Mouse (Mus musculus) embryonic fibroblast, embryonic 13.5 days (primary cell): ENCODE measurements around the gene Ash1l. TPM values are rescaled to one million over a fixed set of nuclear protein-coding genes. Genes with fewer than 3 reads are reported as not detected.
"Not testable (repeated sequence)": the region's sequence is repeated elsewhere in the genome, so short reads cannot be mapped to it uniquely, and the experiment has no call there.

Experiments used
- H3K27ac ChIP-seq: 2 replicates; pipeline ENCODE4 v1.5.1; 2012; ENCODE audit warnings: low read length, control low read depth, inconsistent platforms; ENCODE audit not compliant: insufficient read depth
- H3K4me1 ChIP-seq: 2 replicates; pipeline ENCODE4 v1.6.1; 2011; ENCODE audit warnings: low read length; ENCODE audit not compliant: control insufficient read depth, insufficient read depth
- H3K4me3 ChIP-seq: 2 replicates; pipeline ENCODE4 v1.5.1; 2011; ENCODE audit warnings: mild to moderate bottlenecking, control low read depth, low read length; ENCODE audit not compliant: insufficient read depth
- CTCF ChIP-seq: IDR thresholded peaks from 2 replicates; pipeline ENCODE4 v1.5.1; 2011; ENCODE audit warnings: mild to moderate bottlenecking, control low read depth, low read length, moderate library complexity, borderline replicate concordance; ENCODE audit not compliant: insufficient read depth
- POLR2A ChIP-seq: IDR thresholded peaks from 2 replicates; pipeline ENCODE4 v1.6.1; 2011; ENCODE audit warnings: low read depth, mild to moderate bottlenecking, control low read depth, low read length, moderate library complexity
- polyA plus RNA-seq: library from polyadenylated mRNA; stranded (reverse); fragments of >200 nt; gene quantifications from 2 replicates; pipeline ENCODE4 v1.2.4, GENCODE M21; 2011; ENCODE audit warnings: low read depth; ENCODE audit not compliant: missing spikeins, insufficient read length

The Ash1l gene
- polyA plus RNA-seq, 1 experiment: 50.1 TPM

DNA sequence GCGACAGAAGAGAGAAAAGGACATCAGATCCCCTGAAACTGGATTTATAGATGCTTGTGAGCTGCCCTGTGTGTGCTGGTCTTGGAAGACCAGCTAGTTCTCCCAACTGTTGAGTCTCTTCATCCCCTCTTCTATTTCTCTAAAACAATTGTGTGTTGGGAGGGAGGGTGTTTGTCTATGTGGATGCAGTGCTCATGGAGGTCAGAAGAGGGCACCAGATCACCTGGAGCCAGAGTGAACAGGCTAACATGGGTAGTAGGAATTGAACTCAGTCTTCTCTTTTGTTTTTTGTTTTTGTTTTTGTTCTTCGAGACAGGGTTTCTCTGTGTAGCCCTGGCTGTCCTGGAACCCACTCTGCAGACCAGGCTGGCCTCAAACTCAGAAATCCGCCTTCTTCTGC lies 108.4 kb downstream of the Ash1l start:
- Histone ChIP-seq H3K27ac (no peak overlapping the region), H3K4me1 (no peaks in the 10 kb centered on the region), H3K4me3 (no peak overlapping the region)
- peak; percentile 53; the same call in 1 of the 2 replicates for TF ChIP-seq CTCF
- no peak for TF ChIP-seq POLR2A

DNA sequence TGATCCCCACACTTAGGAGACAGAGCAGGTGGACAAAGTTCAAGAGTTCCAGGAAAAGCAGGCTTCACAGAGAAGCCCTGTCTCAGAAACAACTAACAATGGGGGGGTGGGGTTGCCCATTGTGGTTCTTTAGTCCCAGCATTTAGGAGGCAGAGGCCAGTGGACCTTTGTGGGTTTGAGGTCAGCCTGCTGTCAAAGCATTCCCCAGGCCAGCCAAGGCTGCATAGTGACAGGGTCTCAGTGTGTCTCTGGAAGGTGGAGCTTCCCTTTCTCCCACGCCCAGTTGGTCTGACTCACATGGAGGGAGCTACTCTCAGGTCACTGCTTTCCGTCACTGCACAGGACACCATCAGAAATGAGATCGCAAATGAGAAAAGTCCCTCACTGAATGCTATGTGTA lies 111.3 kb downstream of the Ash1l start:
- Histone ChIP-seq H3K27ac (no peak overlapping the region), H3K4me1 (no peaks in the 10 kb centered on the region), H3K4me3 (no peak overlapping the region)
- TF ChIP-seq POLR2A (no peak), CTCF (no peak)

DNA sequence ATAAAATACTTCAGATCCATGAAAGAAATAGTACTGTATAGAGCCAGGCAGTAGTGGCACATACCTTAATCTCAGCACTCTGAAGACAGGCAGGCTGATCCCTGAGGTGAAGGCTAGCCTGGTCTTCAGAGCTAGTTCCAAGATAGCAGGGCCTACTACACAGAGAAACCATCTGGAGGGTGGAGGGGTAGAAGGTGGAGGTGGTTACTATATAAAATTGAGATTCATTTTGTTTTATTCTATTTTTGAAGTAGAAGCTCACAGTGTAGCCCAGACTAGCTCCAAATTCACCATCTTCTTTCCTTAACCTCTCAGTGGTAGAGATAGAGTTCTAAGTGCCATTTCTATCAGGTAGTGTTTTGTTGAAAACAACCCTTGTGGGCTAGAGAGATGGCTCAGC lies 116.8 kb downstream of the Ash1l start:
- H3K4me1 ChIP-seq: no peaks in the 10 kb centered on the region
- TF ChIP-seq POLR2A (no peak), CTCF (no peak)
- no peak overlapping the region for H3K4me3 ChIP-seq
- H3K27ac ChIP-seq: no peak overlapping the region

DNA sequence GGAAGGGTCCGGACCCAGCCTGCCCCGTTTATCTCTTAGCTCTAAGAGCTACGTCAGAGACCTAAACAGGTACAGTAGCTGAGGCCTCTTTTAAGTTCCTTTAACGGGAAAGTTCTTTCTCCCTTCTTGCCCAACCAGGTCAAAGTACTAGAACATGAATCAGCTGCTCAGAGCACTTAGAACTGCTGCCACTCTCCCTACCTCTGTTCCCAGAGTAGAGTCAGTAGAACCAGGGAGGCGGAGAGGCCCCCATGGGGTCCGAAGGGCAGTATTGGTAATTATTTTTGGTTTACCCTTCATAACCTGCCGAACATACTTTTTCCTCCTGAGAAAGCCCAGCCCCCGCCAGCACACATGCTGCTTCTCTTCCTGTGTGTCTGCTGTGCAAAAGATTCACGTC lies 127.0 kb downstream of the Ash1l start:
- no peak overlapping the region for H3K4me3 ChIP-seq
- TF ChIP-seq POLR2A (no peak), CTCF (no peak)
- no peak overlapping the region for H3K27ac ChIP-seq
- H3K4me1 ChIP-seq: no peaks in the 10 kb centered on the region

DNA sequence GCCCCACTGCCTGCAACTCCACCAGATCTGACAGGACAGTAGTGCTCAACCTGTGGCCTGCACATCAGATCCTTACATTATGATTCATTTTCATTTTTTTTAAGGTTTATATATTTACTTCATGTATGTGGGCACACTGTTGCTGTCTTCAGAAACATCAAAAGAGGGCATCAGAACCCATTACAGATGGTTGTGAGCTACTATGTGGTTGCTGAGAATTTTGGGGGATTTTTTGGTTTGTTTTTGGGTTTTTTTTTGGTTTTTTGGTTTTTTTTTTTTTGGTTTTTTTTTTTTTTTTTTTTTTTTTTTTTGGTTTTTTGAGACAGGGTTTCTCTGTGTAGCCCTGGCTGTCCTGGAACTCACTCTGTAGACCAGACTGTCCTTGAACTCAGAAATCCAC lies 131.9 kb downstream of the Ash1l start:
- H3K4me3 ChIP-seq, H3K4me1 ChIP-seq, H3K27ac ChIP-seq: not testable (repeated sequence)

DNA sequence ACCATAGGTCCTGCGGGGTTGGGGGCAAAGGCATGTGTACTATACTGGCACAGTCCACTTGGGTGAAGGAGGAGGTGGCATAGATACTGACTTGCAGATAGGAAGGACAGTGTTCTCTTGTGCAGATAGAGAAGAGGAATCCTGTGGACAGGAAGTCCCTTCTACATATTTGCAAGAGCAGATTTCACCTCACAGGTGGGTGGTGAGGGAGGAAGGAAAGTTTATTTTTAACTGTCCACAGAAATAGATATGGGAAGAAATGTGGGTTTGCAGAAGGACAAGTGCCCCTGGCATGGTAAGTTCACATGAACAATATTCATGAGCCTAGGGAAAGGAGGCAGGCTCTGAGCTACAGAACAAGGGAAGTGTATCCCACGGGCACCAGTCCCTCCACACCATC lies 133.7 kb downstream of the Ash1l start:
- no peak for TF ChIP-seq CTCF
- TF ChIP-seq POLR2A: no peak
- H3K4me3 ChIP-seq: no peak overlapping the region
- H3K4me1 ChIP-seq: no peaks in the 10 kb centered on the region
- H3K27ac ChIP-seq: no peak overlapping the region

DNA sequence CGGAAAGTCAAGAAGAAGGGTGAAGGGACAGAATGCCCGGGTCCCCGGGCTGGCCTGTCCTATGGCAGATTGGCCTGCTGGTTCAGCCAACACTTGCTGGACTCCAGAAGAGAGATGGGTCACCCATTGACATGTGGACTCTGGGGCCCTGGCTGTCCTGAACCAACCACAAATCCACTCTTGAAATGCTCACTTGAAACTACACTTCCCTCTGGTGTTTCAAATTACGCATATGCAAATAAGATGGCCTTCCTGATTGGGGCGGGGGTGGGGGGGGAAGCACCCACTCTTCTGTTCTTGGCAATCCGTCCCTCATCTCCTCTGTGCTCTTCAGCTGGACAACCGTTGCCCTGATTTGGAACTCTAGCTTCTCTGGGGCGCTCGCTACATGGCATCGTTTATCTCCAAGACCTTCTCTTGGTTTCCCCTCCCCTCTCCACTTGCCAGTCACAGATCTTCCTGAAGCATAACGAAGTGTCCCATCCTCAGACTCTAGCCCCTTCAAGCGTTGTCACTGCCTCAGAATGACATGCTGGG lies 134.3 kb downstream of the Ash1l start:
- TF ChIP-seq CTCF: no peak
- TF ChIP-seq POLR2A: no peak
- H3K4me3 ChIP-seq: no peak overlapping the region

DNA sequence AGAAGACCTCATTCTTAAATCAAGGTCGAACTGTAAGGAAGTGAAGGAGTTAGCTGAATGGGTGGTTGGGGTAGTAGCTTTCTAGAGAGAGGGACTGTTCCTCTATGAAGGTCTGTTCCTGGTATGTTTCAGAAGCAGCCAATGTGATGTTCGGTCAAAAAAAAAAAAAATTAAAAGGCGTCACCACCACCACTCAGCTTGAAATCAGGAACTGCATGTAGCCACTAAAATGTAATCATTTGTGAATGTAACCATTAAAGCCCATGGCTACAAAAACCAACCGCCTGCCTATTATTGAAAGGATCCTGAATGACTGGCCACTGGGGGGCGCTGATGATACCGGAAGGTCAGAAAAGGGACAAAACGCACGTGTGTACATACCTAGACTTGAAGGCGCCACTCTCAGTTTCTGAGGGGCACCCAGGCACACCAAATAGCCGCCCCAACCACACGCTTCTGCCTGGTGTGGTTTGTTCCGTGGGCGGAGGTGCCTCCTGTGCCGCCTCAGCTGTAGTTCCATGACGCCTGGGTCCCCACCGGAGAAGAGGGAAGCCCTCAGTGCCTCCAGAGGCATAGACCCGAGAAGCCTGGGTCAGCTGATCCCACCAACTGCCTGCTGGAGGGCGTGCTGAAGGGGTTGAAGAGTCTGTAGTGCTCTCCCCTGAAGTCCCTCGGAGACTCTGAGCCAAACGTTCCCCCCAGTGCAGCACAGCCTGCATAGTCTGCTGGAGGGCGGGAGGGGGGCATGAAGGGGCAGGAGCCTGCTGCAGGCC lies 137.1 kb downstream of the Ash1l start:
- Histone ChIP-seq H3K27ac (no peak overlapping the region), H3K4me1 (no peaks in the 10 kb centered on the region), H3K4me3 (no peak overlapping the region)
- no peak for TF ChIP-seq POLR2A
- no peak for TF ChIP-seq CTCF

More for the DNA sequence above, 134.3 kb downstream of the Ash1l start:
- Histone ChIP-seq H3K27ac (no peak overlapping the region), H3K4me1 (no peaks in the 10 kb centered on the region)

DNA sequence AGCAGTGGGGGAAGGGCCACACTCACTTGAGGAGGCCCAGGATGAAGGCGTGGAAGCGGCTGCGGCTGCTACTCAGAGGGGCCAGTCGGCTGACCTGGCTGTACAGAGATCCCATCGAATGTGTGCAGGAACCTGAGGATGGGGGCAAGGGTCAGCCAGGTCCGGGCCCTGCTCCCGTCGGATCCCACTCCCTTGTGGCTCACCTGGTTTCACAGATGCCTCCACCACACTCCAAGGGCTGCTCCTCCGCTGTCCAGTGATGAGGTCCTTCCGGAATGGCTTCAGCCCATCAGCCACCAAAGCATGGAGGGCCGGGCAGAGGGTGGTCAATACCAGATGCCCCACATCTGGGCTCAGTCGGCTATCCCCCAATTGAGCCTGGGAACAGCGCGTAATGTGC lies 138.6 kb downstream of the Ash1l start:
- TF ChIP-seq POLR2A: no peak
- no peak for TF ChIP-seq CTCF
- H3K4me1 ChIP-seq: no peaks in the 10 kb centered on the region
- H3K27ac ChIP-seq: no peak overlapping the region
- peak overlapping the region; percentile 47; the same call in 1 of the 2 replicates for H3K4me3 ChIP-seq

DNA sequence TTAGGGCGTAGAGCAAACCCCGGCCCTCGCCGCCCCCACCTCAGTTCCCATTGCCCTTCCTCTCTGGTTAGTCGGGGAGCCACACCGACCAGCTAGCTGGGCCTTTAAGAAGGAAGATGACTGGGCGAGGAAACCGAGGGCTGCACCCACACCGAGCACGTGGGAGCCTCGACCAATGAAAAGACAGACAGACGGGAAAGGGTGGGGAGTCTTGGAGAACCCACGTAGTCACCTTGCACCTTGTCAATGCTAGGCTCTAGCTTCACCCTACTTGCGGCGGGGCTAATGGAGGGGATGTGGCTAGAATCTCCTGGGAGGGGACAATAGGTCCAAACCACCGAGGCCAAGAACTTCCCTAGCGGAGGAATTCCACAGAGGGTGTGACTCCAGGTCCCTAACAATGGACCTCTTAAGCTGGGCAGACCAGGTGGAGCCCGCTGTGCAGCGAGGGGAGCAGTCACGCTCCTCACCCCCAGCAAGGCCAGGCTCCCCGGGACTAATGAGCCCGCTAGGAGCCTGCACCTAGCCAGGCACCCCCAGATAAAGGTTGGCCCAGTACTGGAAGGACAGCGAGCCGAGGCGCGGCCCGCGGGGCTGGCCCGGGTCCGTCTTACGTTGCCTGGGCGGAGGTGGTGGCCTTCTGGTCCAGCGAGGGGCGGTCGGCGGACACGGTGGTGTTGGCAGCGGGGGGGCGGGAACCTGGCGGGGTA lies 139.6 kb downstream of the Ash1l start:
- Histone ChIP-seq H3K27ac (0 out of 2 replicates have a peak overlapping the region, but pooled peaks have one; percentile 15), H3K4me1 (no peaks in the 10 kb centered on the region), H3K4me3 (peak overlapping the region; percentile 47)
- TF ChIP-seq CTCF (no peak), POLR2A (peak; percentile 85)
